Mouse (Mus musculus): Measurements from ENCODE around the gene Fstl5. TPM values are rescaled to one million over a fixed set of nuclear protein-coding genes. Genes with fewer than 3 reads are reported as not detected.

The Fstl5 gene
- polyA plus RNA-seq (2012), result not detected in 2 replicates

DNA sequence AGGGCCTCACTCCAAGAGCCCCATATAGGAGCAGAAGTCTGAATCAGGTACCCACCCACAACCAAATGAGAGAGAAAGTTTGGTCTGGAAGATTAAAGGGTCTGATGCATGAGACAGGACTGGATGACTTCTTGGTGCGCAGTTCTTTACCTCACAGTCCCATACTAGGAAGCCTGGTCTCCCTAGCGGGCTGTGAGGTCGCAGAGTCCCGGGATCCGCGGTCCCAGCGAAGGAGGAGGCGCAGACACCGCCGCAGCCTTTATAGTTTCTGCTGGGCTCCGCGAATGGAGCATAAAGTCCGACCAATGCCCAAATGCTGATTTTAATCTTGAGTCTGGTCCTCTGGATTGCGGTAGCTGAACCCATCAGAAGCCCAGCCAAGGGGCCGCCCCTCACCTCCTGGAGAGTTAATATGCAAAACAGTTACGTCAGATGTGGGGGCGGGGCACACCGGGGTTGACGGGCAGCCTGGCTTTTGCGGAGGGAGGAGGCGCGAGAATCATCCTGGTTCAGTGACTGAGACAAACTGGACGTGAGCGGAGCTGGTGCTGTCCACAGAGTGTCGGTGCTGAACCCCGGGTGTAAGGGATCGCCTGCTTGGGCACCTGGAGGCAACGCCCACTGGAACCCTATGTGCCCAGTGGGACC lies at the start of gene Fstl5:
Gene Fstl5 (plus strand): TSS at position 211 of the 648 bp plus-strand sequence.
- TF ChIP-seq GATA1 (IDR thresholded peaks at IDR 0.05; ENCODE audit: low read length), result no peak

DNA sequence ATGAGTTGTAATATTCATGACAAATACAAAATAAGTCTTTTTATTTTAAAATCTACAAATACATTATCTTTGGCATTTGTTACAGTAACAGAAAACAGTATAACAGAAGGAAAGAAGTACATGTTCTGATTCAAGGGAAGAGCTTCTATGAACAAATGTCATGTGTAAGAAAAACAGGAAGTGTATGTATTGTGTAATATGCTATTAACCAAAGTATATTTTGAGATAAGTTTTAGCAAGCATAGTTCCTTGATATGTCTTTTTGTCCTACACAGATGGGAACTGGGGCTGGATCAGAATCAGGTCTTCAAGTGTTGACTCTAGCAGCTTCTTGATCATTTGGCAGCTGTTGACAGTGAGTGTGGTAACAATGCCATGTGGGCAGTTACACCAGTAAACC lies 48.5 kb upstream of the Fstl5 start:
- TF ChIP-seq GATA1 (IDR thresholded peaks at IDR 0.05; ENCODE audit: low read length), result no peak

DNA sequence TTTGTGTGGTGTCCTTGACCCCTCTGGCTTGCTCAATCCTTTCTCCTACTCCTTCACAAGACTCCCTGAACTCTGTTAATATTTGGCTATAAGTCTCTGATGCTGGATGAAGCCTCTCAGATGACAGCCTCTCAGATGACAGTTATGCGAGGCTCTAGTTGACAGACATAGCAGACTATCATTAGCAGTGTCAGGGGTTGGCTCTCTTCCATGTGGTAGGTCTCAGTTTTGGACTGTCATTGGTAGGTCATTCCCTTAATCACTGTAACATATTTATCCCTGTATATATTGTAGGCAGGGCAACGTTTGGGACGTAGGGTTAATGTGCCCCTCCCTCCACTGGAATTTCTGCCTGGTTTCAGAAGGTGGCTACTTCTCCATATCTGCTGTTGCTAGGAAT lies 22.9 kb upstream of the Fstl5 start:
- no peak for TF ChIP-seq GATA1 (IDR thresholded peaks at IDR 0.05; ENCODE audit: low read length)

DNA sequence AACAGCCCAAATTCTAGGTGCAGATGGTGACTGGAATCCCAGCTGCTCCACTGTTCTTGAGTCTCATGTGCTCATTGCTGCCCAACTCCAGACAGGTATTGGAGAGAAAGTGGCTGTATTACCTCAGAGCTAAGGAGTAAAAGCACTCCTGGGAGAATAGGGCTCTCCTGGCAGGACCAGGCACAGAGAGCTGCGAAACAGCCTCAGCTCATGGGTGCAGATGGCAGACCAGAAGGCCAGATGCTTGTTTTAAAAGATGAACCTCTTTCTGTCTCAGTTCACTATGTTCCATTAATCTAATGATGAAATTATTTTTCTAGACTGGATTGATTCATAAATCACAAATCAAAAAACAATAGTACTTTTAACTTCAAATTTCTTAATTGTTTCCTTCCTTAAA lies 12.1 kb upstream of the Fstl5 start:
- TF ChIP-seq GATA1 (IDR thresholded peaks at IDR 0.05; ENCODE audit: low read length), result no peak

DNA sequence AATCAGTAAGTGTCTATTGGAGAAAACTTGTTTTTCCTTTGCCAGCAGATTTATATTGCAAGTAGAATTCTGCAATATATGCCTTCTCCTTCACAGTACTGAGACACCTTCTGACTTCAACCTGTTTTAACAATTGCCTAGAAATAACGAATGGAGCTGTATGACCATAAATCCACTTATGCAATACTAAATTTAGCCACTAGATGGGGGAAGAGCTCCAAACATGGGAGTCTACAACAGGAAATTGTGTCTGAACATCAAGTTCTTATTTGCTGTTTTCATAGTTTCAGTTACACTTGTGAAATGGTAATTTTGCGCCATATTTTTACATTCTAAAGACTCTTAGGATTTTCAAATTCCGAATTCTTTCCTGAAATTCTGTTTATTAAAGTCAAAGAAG lies 6.2 kb upstream of the Fstl5 start:
- no peak for TF ChIP-seq GATA1 (IDR thresholded peaks at IDR 0.05; ENCODE audit: low read length)

DNA sequence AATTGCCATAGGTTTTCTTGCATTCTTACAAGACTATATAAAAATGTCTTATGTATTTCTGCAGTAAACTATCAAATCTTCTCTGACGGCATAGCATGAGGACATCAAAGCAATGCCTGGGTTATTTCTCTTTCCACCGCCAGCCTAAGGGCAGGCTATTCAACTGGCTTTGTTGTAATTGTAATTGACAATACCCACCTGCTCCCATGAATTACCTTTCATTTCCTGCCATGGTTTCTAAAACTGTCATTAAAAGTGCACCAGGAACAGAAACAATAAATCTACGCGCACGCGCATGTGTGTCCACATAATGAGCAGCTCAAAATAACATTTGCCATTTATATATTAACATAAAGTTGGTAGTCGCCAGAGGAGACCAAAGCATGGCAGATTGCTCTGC lies 1.2 kb upstream of the Fstl5 start:
- TF ChIP-seq GATA1 (IDR thresholded peaks at IDR 0.05; ENCODE audit: low read length), result no peak

DNA sequence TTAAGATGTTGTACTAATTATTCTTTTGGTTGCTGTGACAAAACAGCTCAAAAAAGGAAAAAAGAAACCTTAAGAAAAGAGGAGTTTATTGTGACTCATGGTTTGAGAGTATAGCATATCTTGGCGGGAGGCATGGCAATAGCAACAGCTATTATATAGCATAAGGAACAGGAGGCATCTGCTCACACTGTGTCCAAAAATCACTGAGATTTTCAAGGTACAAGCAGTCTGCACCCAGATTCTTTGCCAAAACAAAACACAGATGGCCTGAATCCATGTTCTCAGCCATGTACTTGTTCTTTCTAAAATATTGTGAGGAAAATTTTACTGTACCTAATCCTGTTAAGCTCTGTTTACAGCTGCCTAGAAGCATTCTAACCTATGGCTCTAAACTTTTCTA lies 66.4 kb downstream of the Fstl5 start:
- TF ChIP-seq GATA1 (IDR thresholded peaks at IDR 0.05; ENCODE audit: low read length), result no peak

DNA sequence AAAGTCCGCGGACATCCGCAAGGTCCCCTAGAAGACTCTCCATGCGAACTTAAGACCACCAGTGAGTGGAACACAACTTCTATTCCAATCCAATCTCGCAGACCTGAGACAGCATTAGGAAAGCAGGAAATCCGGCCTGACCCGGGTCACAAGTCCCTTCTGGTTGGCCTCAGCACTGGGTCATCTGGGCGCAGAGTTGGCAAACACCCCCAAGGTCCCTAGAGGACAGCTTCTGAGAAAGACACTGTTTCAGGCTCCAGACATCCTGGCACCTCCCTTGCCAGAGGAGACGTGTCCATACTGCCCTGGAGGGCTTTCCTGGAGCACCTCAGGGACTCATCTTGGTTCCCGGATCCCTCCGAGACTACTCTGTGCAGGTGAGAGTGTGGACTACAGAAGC lies 73.8 kb downstream of the Fstl5 start:
- no peak for TF ChIP-seq GATA1 (IDR thresholded peaks at IDR 0.05; ENCODE audit: low read length)

DNA sequence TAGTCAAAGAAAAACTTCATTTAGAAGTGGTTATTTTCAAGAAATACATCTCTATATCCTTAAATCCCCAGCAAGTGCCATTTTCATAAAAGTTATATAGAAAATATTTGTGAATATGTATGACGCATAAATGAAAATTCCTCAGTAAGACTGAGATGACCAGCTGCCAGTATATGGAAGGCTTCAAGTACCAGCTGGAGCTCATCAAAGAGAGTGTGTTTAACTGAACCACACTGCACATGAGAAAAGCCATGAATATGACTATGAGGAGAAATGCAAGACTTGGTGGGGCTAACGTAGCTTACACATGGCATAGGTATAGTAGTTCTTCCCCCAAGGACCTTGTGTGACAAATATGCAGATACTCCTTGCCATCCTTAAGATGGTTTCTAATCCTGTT lies 164.8 kb downstream of the Fstl5 start:
- no peak for TF ChIP-seq GATA1 (IDR thresholded peaks at IDR 0.05; ENCODE audit: low read length)

DNA sequence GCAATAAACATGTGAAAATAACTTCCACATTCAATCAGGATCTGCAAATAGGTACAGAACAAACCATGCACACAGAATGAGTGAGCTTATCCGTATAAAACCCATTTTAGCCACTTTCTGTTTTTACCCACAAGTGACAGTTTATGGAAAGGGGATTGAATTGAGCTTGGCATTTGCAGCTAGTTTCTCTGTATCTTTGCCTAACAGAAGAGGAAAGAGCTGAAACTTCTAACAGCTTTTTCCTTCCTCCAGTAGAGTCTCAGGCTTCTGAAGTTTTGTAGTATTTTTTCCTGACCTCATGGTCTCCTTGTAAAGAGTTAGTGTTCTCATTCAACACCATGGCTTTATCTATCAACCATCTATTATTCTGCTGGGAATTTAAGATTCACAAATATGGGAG lies 177.3 kb downstream of the Fstl5 start:
- TF ChIP-seq GATA1 (IDR thresholded peaks at IDR 0.05; ENCODE audit: low read length), result no peak

DNA sequence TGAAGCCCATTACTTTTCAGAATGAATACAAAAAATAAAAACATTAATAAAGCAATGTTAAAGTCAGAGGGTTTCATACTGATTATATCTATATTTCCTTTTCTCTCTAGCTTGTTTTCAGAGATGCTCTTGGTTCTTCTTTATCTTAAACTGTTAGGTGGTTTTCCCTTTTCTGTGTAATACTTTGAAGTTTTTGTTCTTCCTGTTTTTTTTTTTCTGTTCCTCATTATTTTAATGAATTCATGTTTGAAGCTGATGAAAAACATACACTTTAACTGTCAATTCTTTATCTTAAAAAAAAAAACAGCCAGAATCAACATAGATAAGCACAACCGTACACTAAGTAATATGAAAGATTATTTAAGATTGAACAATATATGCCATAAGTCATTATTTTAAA lies 218.9 kb downstream of the Fstl5 start:
- no peak for TF ChIP-seq GATA1 (IDR thresholded peaks at IDR 0.05; ENCODE audit: low read length)

DNA sequence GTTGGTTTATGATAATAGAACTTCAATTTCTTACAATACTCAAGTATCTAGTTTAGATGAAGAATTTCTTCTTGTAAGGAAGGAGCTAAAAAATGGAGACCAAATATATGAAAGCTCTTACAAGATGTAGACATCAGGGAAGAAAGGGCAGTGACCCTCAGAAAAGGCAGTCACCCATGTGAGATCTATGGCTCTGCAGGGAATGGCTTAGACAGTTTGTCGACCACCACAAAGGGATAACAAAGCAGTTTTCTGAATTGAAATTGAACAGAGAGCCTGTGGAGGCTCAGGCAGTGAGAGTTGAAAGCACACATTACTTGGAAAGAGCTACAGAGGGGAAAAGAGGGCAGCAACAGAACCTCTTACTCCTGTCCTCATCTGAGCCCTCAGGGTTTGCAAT lies 220.3 kb downstream of the Fstl5 start:
- TF ChIP-seq GATA1 (IDR thresholded peaks at IDR 0.05; ENCODE audit: low read length), result no peak

DNA sequence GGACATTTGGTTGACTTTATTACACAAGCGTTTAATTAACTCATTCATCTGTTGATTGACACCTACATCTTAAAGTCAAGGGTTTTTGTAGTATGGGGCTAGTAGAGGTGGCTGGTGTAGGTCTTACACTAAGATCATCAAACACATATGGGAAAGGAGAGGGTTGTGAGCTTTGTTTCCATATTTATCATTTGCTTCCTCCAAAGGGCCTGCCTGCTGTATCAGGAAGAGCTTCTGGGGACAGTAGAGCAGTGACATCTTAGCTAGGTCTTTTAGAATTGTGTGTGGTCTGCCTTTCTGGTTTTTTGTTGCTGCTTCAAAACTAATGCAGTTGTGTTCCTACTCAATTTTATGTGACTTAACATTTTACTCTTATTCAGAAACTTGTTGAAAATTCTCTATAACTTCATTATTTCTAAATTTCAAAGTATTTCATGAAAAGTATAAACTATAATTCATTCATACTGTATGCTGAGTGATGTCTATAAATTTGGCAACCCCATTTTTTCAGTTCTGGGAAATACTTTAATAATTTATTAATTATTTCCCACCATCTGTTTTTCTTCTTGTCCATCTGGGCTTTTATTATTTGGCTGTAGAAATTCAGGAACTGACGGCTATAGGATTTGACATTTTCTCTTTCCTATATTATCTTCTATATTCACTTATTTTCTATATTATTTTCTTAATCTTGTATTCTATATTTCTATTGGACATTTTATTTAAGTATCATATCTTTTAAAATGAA lies 227.1 kb downstream of the Fstl5 start:
- TF ChIP-seq GATA1 (IDR thresholded peaks at IDR 0.05; ENCODE audit: low read length), result no peak

DNA sequence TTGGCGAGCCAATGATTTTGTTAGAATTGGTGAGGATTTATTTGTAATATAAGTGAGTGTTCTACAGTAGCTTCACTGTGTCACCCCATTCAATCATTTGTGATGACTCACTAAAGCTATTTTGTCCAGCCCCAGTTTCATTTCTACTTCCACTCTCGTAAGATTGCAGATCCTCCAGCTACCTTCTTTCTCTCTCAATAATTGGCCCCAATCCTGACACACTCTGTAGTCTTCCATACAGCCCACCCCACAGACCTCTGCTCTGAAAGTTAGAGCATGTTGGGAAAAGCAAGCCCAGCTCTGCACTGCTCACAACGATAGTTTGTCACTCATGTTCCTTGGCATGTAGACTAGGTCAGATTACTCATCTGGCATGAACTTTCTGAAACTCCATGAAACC lies 242.9 kb downstream of the Fstl5 start:
- no peak for TF ChIP-seq GATA1 (IDR thresholded peaks at IDR 0.05; ENCODE audit: low read length)

DNA sequence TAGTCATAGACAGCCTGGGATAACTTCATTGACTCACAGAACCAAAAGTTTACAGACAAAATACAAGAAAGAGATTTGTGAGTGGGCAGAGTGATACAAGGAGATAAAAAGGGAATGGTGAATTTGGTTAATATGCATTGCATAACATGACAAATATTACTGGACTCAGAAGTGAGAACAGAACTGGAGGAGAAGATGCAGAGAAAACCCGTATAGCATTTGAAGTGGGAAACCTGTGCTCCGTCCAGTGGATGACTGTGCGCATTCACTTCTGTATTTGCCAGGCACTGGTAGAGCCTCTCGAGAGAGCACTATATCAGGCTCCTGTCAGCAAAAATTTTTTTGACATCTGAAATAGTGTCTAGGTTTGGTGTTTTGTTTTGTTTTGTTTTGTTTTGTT lies 245.5 kb downstream of the Fstl5 start:
- TF ChIP-seq GATA1 (IDR thresholded peaks at IDR 0.05; ENCODE audit: low read length), result no peak

DNA sequence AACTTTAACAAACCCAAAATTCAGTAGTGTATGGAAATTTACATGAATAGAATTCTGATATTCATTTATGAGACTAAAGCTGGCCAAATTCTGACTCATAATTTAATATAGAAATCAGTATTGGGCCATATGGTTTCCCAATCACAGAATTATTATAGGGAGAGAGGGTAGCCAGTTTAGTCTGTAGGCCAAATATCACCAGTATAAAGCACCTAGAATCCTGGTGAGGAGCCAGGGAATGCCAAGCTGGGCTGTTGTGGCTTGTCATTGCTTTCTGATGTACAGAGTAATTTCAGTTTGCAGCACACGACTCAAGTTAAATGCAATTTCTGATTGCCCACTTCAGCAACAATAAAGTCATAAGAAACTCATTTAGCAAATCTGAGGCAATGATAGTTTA lies 248.4 kb downstream of the Fstl5 start:
- no peak for TF ChIP-seq GATA1 (IDR thresholded peaks at IDR 0.05; ENCODE audit: low read length)

DNA sequence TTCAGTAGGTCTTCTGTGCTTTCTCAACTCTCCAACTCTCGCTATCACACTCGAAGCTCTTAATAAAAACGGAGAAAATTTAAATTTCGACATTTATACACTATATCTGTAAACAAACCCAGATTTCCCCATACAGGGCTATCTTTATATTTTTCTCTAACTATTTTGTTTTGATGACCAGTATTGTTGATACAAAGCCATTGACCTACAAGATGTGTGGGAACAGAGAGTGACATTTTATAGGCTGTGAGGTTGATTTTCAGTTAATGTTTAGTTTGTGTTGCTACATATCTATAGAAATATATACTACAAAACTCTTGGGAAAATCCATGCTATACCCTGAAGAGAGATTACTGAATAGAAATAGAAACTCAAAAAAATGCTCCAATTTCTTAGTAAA lies 262.9 kb downstream of the Fstl5 start:
- no peak for TF ChIP-seq GATA1 (IDR thresholded peaks at IDR 0.05; ENCODE audit: low read length)

Data from G1E-ER4 (cell line).